Mouse (Mus musculus) intestine, embryonic 16.5 days (tissue): ENCODE data around the gene Wdr20rt. TPM values are rescaled to one million over a fixed set of nuclear protein-coding genes. Genes with fewer than 3 reads are reported as not detected.
"Not testable (repeated sequence)": the region's sequence is repeated elsewhere in the genome, so short reads cannot be mapped to it uniquely, and the experiment has no call there.

ENCODE experiments used
- ATAC-seq: fragments of 200-750 bp; cut with Nextera tagmentation; 2 replicates; pipeline ENCODE4 v1.8.0; 2017; ENCODE audit warnings: moderate TSS enrichment, moderate library complexity
- H3K27ac ChIP-seq: fragments of 300-500 bp; sonication (generic); 2 replicates; pipeline ENCODE4 v1.5.1; 2014; ENCODE audit warnings: mild to moderate bottlenecking, low read length
- H3K27me3 ChIP-seq: fragments of 300-500 bp; sonication (generic); replicated peaks from 2 replicates; pipeline ENCODE4 v1.6.1; 2014; ENCODE audit warnings: low read length, control low read depth, mixed read lengths; ENCODE audit not compliant: control insufficient read depth, insufficient read depth
- H3K36me3 ChIP-seq: fragments of 300-500 bp; sonication (generic); 2 replicates; pipeline ENCODE4 v1.6.1; 2014; ENCODE audit warnings: low read length, control low read depth; ENCODE audit not compliant: control insufficient read depth, insufficient read depth
- H3K4me1 ChIP-seq: fragments of 300-500 bp; sonication (generic); 2 replicates; pipeline ENCODE4 v1.6.1; 2014; ENCODE audit warnings: low read length, control low read depth, mixed read lengths; ENCODE audit not compliant: control insufficient read depth, insufficient read depth
- H3K4me2 ChIP-seq: fragments of 300-500 bp; sonication (generic); 2 replicates; pipeline ENCODE4 v1.6.1; 2014; ENCODE audit warnings: low read depth, low read length, control low read depth
- H3K4me3 ChIP-seq: fragments of 300-500 bp; sonication (generic); 2 replicates; pipeline ENCODE4 v1.5.1; 2014; ENCODE audit warnings: mild to moderate bottlenecking, low read length
- H3K9ac ChIP-seq: fragments of 300-500 bp; sonication (generic); 2 replicates; pipeline ENCODE4 v1.6.1; 2014; ENCODE audit warnings: low read depth, low read length
- H3K9me3 ChIP-seq: fragments of 300-500 bp; sonication (generic); 2 replicates; pipeline ENCODE4 v1.6.1; 2016; ENCODE audit warnings: low read length, control low read depth; ENCODE audit not compliant: control insufficient read depth
- WGBS: fragments of 180-500 bp; shearing (Covaris S2); extraction: QIAGEN DNeasy Blood & Tissue Kit; methylation state at CpG from one replicate; pipeline ENCODE4 v1.1.7; 2014; 5-methylcytosine and 5-hydroxymethylcytosine counted together
- polyA plus RNA-seq: library from polyadenylated mRNA; unstranded; fragments of >200 nt; fragmentation: Nextera tagmentation; extraction: Ambion mirVana; gene quantifications from 2 replicates; pipeline ENCODE4 v1.2.1, GENCODE M21; 2015

Gene Wdr20rt
- not detected in 2 replicates for polyA plus RNA-seq

GRCm38 (mm10) chr12:65225467-65225945, at the start of gene Wdr20rt:
Wdr20rt (plus strand) TSS chr12:65225517.
- no peak within 1 kb of the TSS for H3K9ac ChIP-seq
- H3K27ac ChIP-seq: no peak within 1 kb of the TSS
- H3K9me3 ChIP-seq: no peaks in the 10 kb centered on the region
- no peaks in the 10 kb centered on the region for H3K36me3 ChIP-seq
- H3K4me2 ChIP-seq: no peak within 1 kb of the TSS
- WGBS: 94% methylated on average over 22 of the region's 22 CpGs
- H3K4me3 ChIP-seq: no peak within 1 kb of the TSS
- no peak for ATAC-seq
- H3K27me3 ChIP-seq: no peaks in the 10 kb centered on the region
- no peaks in the 10 kb centered on the region for H3K4me1 ChIP-seq

- Histone ChIP-seq H3K27ac (no peak overlapping the region), H3K36me3 (no peaks in the 10 kb centered on the region), H3K9ac (no peak overlapping the region), H3K9me3 (no peaks in the 10 kb centered on the region), H3K4me1 (no peaks in the 10 kb centered on the region), H3K4me3 (no peak overlapping the region), H3K4me2 (no peak overlapping the region), H3K27me3 (no peaks in the 10 kb centered on the region)
- WGBS: 58% methylated on average over 3 of the region's 3 CpGs
- no peak for ATAC-seq
Observed at GRCm38 (mm10) chr12:65187365-65187764, 38.0 kb upstream of the Wdr20rt start.

GRCm38 (mm10) chr12:65189213-65189612, 36.1 kb upstream of the Wdr20rt start:
- H3K4me2 ChIP-seq: no peak overlapping the region
- H3K27ac ChIP-seq: no peak overlapping the region
- H3K9ac ChIP-seq: no peak overlapping the region
- H3K4me3 ChIP-seq: no peak overlapping the region
- H3K36me3 ChIP-seq: no peaks in the 10 kb centered on the region
- ATAC-seq: no peak
- WGBS: 84% methylated on average over 2 of the region's 2 CpGs
- H3K4me1 ChIP-seq: no peaks in the 10 kb centered on the region
- H3K27me3 ChIP-seq: no peaks in the 10 kb centered on the region
- no peaks in the 10 kb centered on the region for H3K9me3 ChIP-seq

- Histone ChIP-seq H3K4me1 (no peaks in the 10 kb centered on the region), H3K4me2 (no peak overlapping the region), H3K9ac (no peak overlapping the region), H3K27me3 (no peaks in the 10 kb centered on the region), H3K4me3 (no peak overlapping the region), H3K27ac (no peak overlapping the region), H3K36me3 (no peaks in the 10 kb centered on the region), H3K9me3 (no peaks in the 10 kb centered on the region)
- 52% methylated on average over 5 of the region's 5 CpGs for WGBS
- ATAC-seq: no peak
Observed at GRCm38 (mm10) chr12:65194003-65194530, 31.2 kb upstream of the Wdr20rt start.

GRCm38 (mm10) chr12:65201812-65202211, 23.5 kb upstream of the Wdr20rt start:
- H3K27me3 ChIP-seq: no peaks in the 10 kb centered on the region
- H3K9me3 ChIP-seq: no peaks in the 10 kb centered on the region
- H3K27ac ChIP-seq: no peak overlapping the region
- 98% methylated on average over 2 of the region's 2 CpGs for WGBS
- H3K4me2 ChIP-seq: no peak overlapping the region
- no peak overlapping the region for H3K9ac ChIP-seq
- no peaks in the 10 kb centered on the region for H3K36me3 ChIP-seq
- no peaks in the 10 kb centered on the region for H3K4me1 ChIP-seq
- no peak overlapping the region for H3K4me3 ChIP-seq
- no peak for ATAC-seq

GRCm38 (mm10) chr12:65206431-65206830, 18.9 kb upstream of the Wdr20rt start:
- H3K27ac ChIP-seq: no peak overlapping the region

GRCm38 (mm10) chr12:65216404-65216840, 8.9 kb upstream of the Wdr20rt start:
- H3K4me3 ChIP-seq: no peak overlapping the region
- no peak overlapping the region for H3K9ac ChIP-seq
- no peak for ATAC-seq
- H3K4me1 ChIP-seq: no peaks in the 10 kb centered on the region
- no peak overlapping the region for H3K27ac ChIP-seq
- H3K27me3 ChIP-seq: no peaks in the 10 kb centered on the region
- 84% methylated on average over 6 of the region's 6 CpGs for WGBS
- no peaks in the 10 kb centered on the region for H3K9me3 ChIP-seq
- no peaks in the 10 kb centered on the region for H3K36me3 ChIP-seq
- H3K4me2 ChIP-seq: no peak overlapping the region

More at GRCm38 (mm10) chr12:65206431-65206830, 18.9 kb upstream of the Wdr20rt start:
- 82% methylated on average over 1 of the region's 1 CpGs for WGBS
- no peaks in the 10 kb centered on the region for H3K9me3 ChIP-seq
- no peaks in the 10 kb centered on the region for H3K4me1 ChIP-seq
- no peaks in the 10 kb centered on the region for H3K27me3 ChIP-seq
- H3K9ac ChIP-seq: no peak overlapping the region
- H3K4me3 ChIP-seq: no peak overlapping the region
- ATAC-seq: no peak
- no peak overlapping the region for H3K4me2 ChIP-seq
- H3K36me3 ChIP-seq: no peaks in the 10 kb centered on the region

GRCm38 (mm10) chr12:65228628-65229027, 3.3 kb downstream of the Wdr20rt start:
- no peak overlapping the region for H3K27ac ChIP-seq
- 85% methylated on average over 6 of the region's 6 CpGs for WGBS
- H3K36me3 ChIP-seq: no peaks in the 10 kb centered on the region
- no peak overlapping the region for H3K4me2 ChIP-seq
- no peaks in the 10 kb centered on the region for H3K9me3 ChIP-seq
- H3K9ac ChIP-seq: no peak overlapping the region
- no peaks in the 10 kb centered on the region for H3K27me3 ChIP-seq
- no peak for ATAC-seq
- no peak overlapping the region for H3K4me3 ChIP-seq
- no peaks in the 10 kb centered on the region for H3K4me1 ChIP-seq

- Histone ChIP-seq H3K4me1 (no peaks in the 10 kb centered on the region), H3K9me3 (no peaks in the 10 kb centered on the region), H3K9ac (no peak overlapping the region), H3K4me2 (no peak overlapping the region), H3K27ac (no peak overlapping the region), H3K36me3 (no peaks in the 10 kb centered on the region), H3K27me3 (no peaks in the 10 kb centered on the region), H3K4me3 (no peak overlapping the region)
- ATAC-seq: no peak
Observed at GRCm38 (mm10) chr12:65229041-65229440, 3.7 kb downstream of the Wdr20rt start.

GRCm38 (mm10) chr12:65232801-65233200, 7.5 kb downstream of the Wdr20rt start:
- H3K27ac ChIP-seq, H3K4me3 ChIP-seq, H3K36me3 ChIP-seq, H3K9ac ChIP-seq, H3K27me3 ChIP-seq, H3K9me3 ChIP-seq, H3K4me1 ChIP-seq, ATAC-seq, H3K4me2 ChIP-seq: not testable (repeated sequence)
- 85% methylated on average over 2 of the region's 2 CpGs for WGBS
